Mouse (Mus musculus) layer of hippocampus, adult 18-20 months (tissue): ENCODE measurements around the gene Olfr222. TPM values are rescaled to one million over a fixed set of nuclear protein-coding genes. Genes with fewer than 3 reads are reported as not detected.
"Not testable (repeated sequence)": the region's sequence is repeated elsewhere in the genome, so short reads cannot be mapped to it uniquely, and the experiment has no call there.

Source experiments
- DNase-seq, 2 experiments: peaks; one replicate each; pipeline ENCODE4 v3.0.0; 2022; ENCODE audit warnings: low spot score in 2 of 2
- long read RNA-seq: library from polyadenylated mRNA; stranded (forward); transcript quantifications from one replicate; pipeline ENCODE4 v2.0.0, GENCODE M21; 2021
- total RNA-seq, 2 experiments: library from RNA; stranded (reverse); gene quantifications; 2 replicates each; pipeline ENCODE4 v1.2.3; 2021

Gene Olfr222
- total RNA-seq: not detected
- long read RNA-seq: 0 reads

DNA sequence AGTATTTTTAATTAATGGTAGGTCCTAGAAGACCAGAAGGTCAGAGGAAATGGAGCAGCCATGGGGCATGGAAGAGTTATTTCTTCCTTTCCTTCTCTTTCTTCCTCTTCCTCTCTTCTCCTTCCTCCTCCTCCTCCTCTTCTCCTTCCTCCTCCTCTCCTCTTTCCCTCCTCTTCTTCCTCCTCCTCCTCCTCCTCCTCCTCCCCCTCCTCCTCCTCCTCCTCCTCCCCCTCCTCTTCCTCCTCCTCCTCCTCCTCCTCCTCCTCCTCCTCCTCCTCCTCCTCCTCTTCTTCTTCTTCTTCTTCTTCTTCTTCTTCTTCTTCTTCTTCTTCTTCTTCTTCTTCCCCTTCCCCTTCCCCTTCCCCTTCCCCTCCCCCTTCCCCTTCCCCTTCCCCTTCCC, at the start of gene Olfr222:
Olfr222 (minus strand) TSS at position 101 of the 400 bp plus-strand sequence.
- DNase-seq: not testable (repeated sequence)

DNA sequence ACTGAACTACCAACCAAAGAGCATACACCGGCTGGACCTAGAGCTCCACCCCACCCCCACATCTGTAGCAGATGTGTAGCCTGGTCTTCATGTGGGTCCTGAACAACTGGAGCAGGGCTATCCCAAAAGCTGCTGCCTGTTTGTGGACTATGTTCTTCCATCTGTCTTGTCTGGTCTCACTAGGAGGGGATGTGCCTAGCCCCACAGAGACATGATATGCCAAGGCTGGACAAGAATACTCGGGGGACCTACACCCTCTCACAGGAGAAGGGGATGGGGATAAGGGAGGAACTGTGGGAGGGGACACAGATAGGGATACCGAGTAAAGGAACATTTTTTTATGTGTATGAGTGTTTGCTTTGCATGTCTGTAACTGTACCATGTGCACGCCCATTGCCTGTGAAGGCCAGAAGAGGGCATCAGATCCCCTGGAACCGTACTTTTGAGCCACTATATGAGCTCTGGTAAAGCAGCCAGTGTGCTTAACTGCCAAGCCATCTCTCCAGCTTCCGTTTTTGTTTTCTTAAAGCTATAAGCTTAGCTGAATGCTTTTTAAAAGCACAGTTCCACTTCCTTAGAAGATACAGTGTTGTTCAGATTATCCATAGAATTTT, 48.1 kb upstream of the Olfr222 start:
- peak; percentile 47 to 79 for DNase-seq

DNA sequence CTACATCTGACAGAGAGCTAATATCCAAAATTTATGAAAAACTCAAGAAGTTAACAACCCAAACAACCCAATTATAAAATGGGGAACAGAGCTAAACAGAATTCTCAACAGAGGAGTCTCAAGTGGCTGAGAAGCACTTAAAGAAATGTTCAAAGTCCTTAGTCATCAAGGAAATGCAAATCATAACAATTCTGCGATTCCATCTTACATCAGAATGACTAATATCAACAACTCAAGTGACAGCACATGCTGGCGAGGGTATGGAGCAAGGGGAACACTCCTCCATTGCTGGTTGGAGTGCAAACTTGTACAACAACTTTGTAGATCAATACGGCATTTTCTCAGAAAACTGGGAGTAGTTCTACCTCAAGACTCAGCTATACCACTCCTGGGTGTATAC, 46.2 kb upstream of the Olfr222 start:
- DNase-seq: no peak

DNA sequence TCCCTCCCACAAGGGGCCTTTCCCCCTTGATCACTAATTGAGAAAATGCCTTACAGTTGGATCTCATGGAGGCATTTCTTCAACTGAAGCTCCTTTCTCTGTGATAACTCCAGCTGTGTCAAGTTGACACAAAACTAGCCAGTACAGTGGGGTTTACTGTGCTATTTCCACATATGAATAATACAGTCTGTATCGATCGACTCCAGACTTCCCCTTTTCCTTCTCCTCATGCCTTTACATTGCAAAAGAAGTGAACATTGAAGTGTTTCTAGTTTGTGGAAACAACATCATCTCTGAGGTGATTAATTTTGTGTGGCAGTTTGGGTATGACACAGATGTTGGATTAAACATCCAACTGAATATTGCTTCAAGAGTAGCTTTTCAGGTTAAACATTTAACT, 41.0 kb upstream of the Olfr222 start:
- not testable (repeated sequence) for DNase-seq

DNA sequence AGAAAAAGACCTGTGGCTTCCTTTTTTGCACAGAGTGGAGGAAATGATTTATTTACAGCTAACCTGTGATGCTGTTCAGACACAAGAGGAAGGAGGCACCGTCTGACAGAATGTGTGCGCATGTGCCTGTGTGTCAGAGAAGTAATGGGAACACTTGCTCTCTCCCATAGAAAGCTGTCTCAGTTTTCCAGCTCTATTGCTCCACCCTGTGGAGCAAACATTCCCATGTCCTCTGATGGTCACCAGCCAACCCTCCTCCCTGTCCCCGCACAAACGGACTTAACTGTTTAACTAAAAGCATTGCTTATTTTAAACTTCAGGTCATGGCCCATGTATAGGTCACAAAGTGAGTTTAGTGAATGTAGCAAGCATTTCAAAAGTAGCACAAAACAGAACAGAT, 38.1 kb upstream of the Olfr222 start:
- peak; percentile 21 to 60 for DNase-seq

DNA sequence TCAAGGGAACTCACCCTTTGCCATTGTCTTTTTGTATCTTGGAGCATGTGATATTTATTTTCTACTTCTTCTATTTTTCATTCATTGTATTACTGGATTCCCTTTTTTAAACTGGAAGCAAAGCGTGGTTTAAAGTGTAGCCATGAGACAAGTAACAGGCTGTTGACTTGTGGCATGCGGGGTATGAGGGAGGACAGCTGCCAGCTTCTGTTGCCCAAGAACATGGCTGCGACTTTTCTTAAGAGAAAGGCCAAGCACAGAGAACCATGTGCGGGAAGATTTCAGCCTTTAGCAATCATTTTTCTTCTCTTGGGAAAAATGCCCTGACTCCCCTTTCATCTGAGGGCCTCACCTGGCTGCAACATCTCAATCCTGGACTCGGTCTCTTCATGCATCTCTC, 35.6 kb upstream of the Olfr222 start:
- no peak for DNase-seq

DNA sequence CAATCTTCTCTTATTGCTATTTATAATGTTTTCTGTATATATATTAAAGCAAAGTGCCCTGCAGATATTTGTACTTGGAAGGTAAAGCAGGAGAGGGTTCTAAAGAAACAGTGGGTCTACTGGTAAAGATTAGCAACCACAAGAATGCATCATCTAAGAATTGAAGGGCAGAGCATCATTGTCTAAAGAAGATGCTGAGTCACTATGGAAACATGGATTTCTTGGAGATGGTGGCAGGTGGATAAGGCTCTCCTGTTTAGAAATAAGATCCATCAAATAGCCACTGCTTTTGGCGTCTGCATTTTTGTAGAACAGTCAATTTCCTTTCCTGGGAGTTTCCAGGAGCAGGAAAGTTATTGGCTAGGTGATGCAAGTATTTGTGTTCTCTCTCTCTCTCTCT, 26.3 kb upstream of the Olfr222 start:
- DNase-seq: no peak

DNA sequence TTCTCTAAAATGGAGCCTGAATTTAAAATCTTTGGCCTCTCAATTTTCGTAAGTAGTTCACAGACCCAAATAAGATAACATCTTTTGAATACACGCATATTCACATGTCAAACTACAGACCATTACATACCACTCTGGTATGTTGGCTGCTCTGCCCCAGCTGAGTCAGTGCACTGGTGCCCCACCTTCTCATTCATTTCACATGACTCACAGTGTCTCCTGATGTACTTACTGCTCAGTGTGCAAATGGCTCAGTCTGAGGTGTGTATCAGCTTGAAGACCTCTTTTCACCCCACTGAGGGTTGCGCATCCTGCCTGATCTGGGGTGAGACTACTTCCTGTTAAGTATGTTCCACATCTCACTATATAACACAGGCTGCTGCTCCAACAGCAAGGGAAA, 24.8 kb upstream of the Olfr222 start:
- DNase-seq: no peak

DNA sequence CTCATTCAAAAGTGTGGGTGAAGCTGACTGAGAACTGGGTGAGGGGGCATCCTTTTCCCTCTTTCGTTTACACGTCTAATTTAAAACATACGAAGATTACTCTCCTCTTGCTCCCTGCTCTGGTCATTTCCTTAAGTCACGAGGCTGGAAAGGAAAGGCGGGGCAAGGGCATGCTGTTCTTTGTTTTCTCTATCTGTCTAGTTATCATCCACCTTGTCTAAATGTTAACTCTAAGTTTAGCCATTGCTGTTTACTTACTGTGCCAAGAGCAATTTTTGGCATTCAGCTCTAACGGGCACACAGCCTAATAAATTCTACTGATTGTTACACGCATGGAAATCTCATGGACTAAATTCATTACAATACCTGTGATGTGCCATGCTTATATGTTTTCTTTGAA, 23.2 kb upstream of the Olfr222 start:
- peak in 1 of 2 experiments; percentile 11 for DNase-seq

DNA sequence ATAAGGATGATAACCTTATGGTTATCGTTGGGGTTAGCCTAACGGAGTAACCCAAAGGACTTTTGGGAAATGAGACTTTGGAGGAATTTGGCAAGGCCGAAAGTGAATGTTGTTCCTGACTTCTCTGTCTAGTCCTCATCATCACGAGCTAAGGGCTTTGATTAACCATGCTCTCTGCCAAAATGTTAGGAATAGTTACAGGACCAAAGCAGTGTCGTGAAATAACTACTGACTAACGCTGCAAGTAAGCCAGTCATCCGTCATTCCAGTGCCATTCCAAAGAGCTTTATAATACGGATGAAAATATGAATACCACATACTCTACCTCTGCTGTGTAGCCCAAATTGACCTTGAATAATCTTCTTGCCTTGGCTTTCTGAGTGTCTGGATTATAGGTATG, 20.9 kb upstream of the Olfr222 start:
- DNase-seq: no peak

DNA sequence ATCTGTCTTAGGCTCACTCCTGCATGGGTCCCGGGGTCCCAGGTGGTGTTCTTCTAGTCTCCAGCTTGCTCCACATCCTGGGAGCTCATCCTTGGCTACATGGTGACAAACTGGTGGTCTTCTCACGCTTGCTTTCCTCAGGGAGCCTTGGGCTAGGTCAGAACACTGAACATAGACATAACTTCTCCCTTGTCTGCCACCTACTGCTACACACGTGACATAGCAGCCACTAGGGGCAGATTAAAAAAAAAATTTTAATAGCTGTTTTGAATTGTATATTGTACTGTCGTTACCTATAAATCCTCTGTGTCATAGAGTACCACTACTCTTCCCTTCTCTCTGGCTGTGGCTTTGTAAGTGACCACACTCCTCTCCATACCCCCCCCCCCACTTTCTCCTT, 20.1 kb upstream of the Olfr222 start:
- no peak for DNase-seq

DNA sequence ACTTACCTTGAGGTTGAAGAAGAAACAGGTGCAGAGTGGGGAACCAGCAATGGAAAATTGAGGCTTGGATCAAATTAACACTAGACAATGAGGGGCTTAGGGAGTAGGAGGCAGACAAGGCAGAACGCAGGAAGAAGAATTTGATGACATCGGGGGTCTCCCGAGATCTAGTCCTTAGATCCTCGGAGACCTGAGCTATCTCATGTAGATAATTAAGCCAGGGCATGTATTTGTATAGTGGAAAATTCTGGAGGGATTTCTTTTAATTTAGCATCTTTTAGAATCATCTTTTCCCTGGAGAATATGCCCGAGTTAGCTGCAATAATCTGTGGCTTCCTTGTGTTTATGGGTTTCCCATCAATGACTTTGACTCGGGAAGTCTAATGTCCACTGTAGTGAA, 17.2 kb upstream of the Olfr222 start, which contains the start of gene Olfr223:
Olfr223 (minus strand) TSS at position 101 of the 400 bp plus-strand sequence.
- DNase-seq: no peak

DNA sequence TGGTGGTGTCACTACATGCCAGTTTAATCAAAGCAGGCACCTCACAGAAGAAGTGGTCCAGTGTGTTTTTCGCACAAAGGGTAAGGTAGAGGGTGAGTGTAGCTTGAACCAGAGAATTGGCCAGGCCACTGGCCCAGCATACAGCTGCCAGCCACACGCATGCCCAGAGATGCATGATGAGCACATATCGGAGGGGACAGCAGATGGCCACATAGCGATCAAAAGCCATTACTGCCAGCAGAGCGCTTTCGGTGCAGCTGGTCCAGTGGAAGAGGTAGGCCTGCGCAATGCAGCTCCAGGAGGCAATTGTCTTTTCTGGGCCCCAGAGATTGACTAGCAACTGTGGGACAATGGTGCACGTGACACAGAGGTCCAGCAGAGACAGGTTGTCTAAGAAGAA, 13.5 kb upstream of the Olfr222 start:
- DNase-seq: no peak

DNA sequence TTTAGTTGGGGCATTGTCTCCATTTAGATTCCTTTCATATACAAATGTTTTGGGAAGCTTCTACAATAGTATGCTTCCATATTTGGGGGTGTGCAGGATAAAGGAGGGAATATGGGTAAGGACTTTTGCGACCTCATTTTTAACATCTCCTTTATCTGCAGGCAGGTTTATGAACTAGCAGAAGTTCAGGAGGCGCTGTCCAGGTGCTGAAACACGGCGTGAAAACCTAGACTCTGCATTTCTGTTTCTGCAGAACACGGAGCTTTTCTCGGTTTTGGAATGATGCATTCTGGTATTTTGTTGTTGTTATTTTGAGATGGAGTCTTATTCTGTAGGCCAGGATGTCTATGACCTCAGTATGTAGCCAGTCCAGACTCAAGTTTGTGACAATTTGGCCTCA, 8.5 kb upstream of the Olfr222 start:
- no peak for DNase-seq

DNA sequence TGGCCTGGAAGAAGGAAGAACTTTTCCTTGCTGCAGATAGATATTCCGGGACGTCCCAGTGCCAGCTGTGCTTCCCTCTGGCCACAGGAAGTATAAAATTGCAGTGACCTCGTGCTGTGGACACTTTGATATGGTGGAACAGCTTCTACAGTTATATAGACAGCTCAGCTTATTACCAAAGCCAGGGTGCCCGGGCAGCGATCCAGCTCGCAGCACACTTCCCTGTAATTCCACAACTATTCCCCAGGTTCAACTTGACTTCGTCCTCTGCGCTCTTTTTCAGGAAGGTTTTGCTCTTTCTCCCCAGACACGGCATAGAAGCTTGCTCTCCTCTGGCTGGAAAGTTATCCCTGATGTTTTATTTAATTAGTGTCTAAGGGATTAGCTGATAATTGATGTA, 309 bp downstream of the Olfr222 start:
- no peak for DNase-seq

DNA sequence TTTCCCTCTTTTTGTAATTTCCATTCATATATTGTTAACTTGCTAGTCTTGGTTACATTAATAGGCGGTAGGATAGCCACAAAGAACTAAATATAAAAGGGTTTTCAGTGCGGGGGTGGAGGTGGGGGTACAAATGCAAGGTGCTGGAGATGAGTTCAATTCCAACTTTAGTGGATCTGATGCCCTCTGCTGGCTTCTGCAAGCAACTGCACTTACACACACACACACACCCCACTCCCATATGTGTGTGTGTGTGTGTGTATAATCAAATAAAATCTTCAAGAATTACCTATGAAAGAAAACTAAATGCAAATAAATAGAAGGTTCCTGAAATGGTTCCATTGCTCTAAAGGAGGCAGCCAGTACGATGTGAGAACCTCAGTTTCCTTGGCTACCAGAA, 6.7 kb downstream of the Olfr222 start:
- DNase-seq: no peak

DNA sequence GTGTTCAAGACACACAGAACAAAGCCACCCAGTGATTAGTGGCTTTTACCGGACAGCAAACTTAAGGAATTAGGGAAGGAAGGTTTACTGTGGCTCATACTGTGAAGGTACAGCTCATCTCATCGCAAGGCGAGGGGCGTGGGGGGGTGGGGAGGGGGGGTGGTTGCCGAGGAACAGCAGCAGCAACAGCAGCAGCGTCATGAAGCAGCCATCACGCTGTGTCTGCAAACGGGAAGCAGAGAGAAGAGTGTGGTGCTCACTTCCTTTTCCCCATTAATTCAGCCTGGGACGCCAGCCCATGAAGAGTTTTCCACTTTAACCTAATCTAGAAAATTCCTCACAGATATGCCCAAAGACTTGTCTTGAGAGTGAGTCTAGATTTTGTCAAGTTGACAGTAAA, 13.2 kb downstream of the Olfr222 start:
- DNase-seq: no peak

DNA sequence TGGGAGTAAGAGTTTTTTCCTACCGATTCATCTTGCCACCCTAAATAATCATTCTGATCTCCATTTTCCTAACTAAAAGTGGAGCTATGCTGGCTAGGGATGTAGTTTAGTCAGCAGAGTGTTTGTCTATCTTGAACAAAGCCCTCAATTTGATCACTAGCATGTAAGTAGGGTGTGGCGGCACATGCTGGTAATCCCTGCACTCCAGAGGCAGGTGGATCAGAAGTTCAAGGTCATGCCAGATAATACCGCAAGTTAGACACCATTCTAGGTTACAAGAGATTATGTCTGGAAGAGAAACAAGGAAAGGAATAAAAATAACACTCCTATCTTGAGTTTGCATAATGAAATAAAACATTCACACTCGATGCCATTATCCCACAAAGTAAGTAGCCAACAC, 13.7 kb downstream of the Olfr222 start:
- DNase-seq: no peak

DNA sequence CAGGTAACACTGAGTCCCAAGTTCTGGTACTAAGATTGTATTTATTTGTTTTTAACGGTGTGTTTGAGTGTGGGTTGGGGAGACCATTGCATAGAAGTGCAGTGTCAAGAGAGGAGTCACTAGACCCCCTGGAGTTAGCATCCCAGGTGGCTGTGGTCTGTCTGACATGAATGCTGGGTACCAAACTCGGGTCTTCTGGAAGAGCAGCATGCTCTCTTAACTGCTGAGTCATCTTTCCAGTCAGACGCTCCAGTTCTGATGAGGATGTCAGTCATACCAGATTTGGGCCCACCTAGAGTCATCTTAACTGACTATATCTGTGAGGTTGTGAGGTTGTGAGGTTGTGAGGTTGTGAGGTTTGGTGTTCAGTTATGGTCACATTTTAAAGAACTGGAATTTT, 15.1 kb downstream of the Olfr222 start:
- DNase-seq: no peak

DNA sequence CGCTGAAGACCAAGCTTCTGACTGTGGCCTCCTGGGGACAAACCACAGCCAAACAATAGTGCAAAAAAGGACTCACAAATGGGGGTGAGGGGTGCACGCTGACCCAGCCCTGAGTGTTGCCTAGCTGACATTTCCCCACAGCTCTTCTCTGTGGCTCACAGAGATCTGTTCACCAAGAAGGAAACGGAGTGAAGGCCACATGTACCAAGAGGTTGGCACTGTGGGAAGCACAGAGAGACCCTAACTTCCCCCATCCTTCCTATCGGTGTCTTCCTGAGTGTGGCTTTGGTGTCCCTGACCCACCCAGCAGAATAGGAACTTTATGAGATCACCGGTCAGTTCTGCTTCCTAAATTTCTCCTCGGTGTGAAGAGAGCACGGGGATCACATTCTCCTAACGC, 21.5 kb downstream of the Olfr222 start:
- DNase-seq: no peak

DNA sequence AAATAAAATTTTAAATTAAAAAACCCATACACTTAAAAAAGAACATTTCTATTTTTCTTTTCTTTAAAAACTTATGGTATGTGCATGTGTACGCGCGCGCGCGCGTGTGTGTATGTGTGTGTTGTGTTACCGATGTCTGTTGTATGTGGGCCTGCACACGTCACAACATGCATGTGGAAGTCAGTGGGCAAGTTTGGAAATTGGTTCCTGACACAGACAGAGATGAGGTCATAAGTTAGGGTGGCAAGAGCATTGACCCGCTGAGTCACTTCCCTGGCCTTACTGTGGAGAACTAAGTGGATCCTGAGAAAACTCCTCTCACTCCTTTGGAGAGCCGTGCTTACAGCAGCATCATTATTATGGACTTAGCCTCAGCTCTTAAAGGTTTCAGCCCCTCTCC, 21.9 kb downstream of the Olfr222 start:
- DNase-seq: no peak

DNA sequence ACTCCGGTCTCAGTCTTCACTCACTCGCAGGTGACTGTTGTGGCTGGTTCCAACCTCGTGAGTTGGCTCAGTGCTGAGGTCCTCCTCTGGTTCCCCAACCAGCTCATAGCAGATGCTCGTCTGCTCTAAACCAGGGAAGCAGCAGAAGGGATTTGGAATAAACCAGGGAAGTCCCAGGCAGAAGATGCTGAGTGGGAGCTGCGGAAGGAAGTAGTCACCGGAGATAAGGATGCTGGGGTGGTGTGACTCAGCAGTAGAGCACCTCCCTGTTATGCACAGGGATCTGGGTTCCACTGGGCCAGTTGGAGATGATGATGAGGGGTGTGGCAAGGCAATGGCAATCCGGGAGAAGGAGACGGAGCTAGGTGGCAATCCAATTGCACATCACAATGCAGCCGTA, 32.0 kb downstream of the Olfr222 start:
- no peak for DNase-seq

DNA sequence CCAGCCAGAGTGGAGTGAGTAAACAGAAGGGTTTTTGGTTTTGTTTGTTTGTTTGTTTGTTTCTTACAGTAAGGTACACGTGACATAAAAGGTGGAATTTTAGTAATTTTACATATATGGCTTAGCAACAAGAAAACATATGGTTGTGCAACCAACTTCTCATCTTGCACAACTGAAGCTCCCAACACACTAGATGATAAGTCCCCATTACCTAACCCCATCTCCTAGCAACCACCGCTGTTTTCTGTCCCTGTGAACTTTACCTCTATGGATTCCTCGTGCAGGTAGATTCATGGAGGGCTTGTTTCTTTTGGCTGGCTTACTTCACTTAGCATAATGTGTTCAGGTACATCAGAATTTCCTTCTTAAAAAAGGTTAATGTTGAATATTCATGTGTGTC, 32.7 kb downstream of the Olfr222 start:
- DNase-seq: no peak

DNA sequence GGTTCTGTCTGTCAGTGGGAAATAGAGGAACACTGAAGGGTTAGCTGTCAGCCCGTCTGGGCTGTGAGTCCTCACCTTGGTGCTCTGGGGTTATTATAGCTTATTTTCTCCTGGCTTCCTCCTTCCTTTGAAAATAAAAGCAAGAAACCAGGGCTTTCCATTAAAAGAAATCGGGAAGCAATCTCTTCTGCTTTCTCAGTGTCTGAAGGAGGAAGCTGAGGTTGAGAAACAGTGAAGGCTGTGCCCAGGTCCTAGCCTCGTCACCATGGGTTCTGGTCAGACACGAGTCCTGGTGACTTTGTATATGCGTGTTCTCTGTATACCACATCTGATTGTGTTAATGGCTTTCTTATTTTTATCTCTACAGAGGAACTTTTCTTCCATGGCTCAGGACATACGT, 33.6 kb downstream of the Olfr222 start:
- DNase-seq: no peak
